Mouse (Mus musculus) ES-E14 (cell line): ENCODE results near the gene Ccdc17.

Source experiments
- CHD2 ChIP-seq: IDR thresholded peaks from 2 replicates; pipeline ENCODE4 v1.6.1; 2014; ENCODE audit warnings: mild to moderate bottlenecking, low read depth, low read length, inconsistent platforms
- HCFC1 ChIP-seq: IDR thresholded peaks from 2 replicates; pipeline ENCODE4 v1.6.1; 2012; ENCODE audit warnings: low read length, inconsistent platforms, borderline replicate concordance; ENCODE audit not compliant: insufficient read depth
- MAFK ChIP-seq: IDR thresholded peaks from 2 replicates; pipeline ENCODE4 v1.6.1; 2014; ENCODE audit warnings: mild to moderate bottlenecking, low read depth, low read length, inconsistent platforms; ENCODE audit not compliant: insufficient read depth
- ZC3H11A ChIP-seq: IDR thresholded peaks from 2 replicates; pipeline ENCODE4 v1.6.1; 2012; ENCODE audit warnings: low read depth, mild to moderate bottlenecking, inconsistent platforms, low read length, borderline replicate concordance

GRCm38 (mm10) chr4:116550432-116550831 lies 46.0 kb upstream of the Ccdc17 start:
- TF ChIP-seq MAFK (no peak), ZC3H11A (no peak), CHD2 (no peak), HCFC1 (no peak)
